Mouse (Mus musculus) ES-E14 (cell line): ENCODE measurements around the gene Cdh13.

Experiments
- CHD2 ChIP-seq: IDR thresholded peaks from 2 replicates; pipeline ENCODE4 v1.6.1; 2014; ENCODE audit warnings: mild to moderate bottlenecking, low read depth, low read length, inconsistent platforms
- MAFK ChIP-seq: IDR thresholded peaks from 2 replicates; pipeline ENCODE4 v1.6.1; 2014; ENCODE audit warnings: mild to moderate bottlenecking, low read depth, low read length, inconsistent platforms; ENCODE audit not compliant: insufficient read depth
- ZC3H11A ChIP-seq: IDR thresholded peaks from 2 replicates; pipeline ENCODE4 v1.6.1; 2012; ENCODE audit warnings: low read depth, mild to moderate bottlenecking, inconsistent platforms, low read length, borderline replicate concordance
- ZNF384 ChIP-seq: IDR thresholded peaks from 2 replicates; pipeline ENCODE4 v1.6.1; 2012; ENCODE audit warnings: low read depth, low read length, inconsistent platforms

- TF ChIP-seq CHD2 (no peak), ZNF384 (no peak), MAFK (no peak), ZC3H11A (no peak)
These were observed 998.2 kb downstream of the Cdh13 start for GRCm38 (mm10) chr8:119281761-119282160.
